Mouse (Mus musculus) B cell, adult 2 months (primary cell): ENCODE results near the gene Zbtb33.

ENCODE experiments used
- DNase-seq, 2 experiments: peaks; one replicate each; pipeline ENCODE4 v3.0.0; 2022

The Zbtb33 gene

DNA sequence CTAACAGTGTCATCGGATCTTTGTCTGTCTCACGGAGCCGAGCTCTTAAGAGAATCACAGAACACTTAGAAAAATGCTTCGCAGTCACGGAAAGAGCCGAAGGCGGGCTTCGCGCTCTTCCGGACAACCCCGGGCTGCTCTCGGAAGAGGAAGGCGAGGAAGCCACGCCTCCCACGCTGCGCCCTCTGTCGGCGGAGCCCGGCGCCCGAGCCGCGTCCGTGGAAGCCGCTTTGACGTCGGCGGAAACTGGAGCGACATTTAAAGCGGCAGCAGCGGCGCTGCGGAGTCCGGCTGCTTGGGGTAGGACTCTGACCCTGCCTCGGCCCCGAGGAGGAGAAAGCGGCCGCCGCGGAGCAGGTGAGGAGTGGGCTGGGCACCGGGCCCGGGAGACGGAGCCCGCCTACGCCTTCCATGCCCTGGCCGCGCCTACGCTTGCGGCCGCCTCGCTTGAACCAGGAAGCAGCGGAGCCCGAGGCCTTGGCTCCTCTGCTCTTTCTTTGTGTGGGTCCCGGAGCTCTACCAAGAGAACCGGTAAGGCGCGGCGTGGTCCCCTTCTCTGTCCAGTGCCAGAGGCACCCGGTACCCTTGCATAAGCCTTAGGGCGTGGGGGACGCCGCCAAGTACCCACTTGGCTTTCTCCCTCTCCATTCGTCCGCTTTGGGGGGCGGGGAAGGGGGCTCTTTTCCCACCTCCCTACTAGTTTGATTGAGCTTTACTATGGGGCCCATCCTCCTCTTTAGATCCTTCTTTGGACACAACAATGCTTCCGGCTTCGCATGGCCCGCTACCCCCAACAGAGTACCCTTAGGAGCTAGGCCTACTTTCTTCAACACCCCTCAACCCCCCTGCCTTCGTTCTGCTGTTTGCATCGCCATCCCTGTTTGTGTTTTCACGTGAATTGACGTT is at the start of gene Zbtb33:
Zbtb33 (plus strand) TSS at position 242 of the 906 bp plus-strand sequence.
- DNase-seq = peak; percentile 91

- DNase-seq = no peak
These were observed 30.5 kb upstream of the Zbtb33 start for GRCm38 (mm10) chrX:38159097-38159496.

- DNase-seq = no peak
These were observed 24.3 kb upstream of the Zbtb33 start for GRCm38 (mm10) chrX:38165315-38165714.

GRCm38 (mm10) chrX:38166064-38166463 is 23.5 kb upstream of the Zbtb33 start:
- DNase-seq = no peak

DNA sequence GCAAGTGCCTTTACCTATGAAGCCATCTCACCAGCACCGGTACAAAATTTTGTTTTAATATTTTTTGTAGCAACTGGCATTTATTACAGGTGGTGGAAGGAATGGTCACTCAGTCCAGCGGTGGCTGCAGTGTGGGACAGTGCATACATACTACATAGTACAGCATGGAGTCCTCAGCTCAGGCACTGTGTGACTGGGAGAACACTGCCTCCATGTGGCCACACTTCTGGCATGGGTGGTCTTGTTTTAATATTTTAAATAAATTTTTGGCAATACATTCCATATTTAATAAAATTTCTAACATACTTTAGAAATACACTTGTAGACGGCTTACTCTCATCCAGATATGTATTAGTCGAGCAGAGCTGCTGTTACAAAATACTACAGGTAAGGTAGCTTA is 23.0 kb upstream of the Zbtb33 start:
- DNase-seq = no peak

DNA sequence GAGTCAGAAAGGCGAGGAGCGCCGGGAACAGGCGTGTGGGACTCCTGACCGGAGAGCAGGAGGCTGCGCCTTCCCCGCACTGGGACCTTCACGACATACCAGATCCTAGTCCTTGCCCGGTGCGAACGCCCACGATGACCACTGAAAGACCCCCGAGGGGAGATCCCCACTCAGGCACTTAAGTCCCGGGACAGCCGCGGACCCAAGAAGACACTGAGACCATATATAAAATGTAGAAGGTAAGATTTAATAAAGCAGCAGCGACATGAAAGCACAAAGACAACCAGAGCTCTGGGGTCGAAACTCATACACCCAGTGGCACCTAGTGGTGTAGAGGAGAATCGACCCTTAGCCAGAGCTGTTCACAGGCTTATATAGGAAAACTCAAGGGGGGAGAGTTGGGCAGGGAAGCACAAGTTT is 9.7 kb upstream of the Zbtb33 start:
- DNase-seq = peak; percentile 46 to 54

- DNase-seq = peak; percentile 34 to 36
These were observed 8.7 kb upstream of the Zbtb33 start for GRCm38 (mm10) chrX:38180656-38181607.

DNA sequence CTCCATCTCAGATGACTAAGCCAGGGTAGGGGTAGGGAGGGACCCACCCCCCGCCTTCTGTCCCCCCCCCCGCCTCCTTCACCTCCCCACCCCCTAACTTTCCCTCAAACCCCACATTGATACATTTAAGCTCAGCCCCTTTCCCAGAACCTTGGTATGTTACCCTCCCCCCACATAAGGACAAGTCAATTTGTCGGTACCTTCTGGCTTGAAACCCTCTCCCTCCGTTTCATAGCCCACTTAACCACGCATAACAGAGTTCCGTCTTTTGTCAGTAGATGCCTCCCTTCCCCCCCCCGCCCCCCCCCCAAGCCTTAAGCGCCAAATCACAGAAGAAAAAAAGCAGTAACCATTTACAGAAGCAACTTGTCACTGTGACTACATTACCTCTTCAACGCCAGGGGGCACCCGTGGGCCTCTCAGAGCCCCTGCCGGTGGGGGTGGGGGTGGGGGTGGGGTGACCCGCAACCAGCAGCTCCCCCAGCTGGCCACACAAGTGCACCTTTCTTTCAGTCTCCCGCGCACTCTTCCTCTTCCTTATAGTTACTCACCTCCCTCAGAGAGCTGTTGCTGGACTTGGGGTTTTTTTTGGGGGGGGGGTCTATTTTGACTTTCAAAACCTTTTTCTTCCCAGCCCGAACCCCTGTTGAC is 7.9 kb upstream of the Zbtb33 start:
- DNase-seq = peak; percentile 81 to 85

GRCm38 (mm10) chrX:38185520-38185919 is 4.1 kb upstream of the Zbtb33 start:
- DNase-seq = no peak

- no peak for DNase-seq
These were observed 818 bp downstream of the Zbtb33 start for GRCm38 (mm10) chrX:38190458-38190764.

GRCm38 (mm10) chrX:38201816-38202215 is 12.2 kb downstream of the Zbtb33 start:
- no peak for DNase-seq

DNA sequence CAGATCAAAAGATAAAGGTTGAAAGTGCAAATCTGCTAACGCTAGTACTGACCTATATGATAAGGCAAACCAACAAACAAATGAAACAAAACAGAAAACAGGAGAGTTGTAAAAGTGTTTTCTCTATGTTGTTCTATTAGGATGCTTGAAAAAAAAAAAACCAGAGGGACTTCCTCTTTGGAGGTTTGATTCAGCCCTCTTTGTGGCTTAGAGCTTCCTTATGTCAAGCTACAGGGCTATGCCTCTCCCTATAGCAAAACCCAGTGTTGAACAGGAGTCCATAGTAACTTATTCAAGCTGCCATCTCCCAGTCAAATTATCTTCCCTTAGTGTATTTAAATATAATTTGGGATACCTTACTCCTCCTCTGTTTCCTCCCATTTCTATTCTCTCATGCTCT is 17.8 kb downstream of the Zbtb33 start:
- no peak for DNase-seq

DNA sequence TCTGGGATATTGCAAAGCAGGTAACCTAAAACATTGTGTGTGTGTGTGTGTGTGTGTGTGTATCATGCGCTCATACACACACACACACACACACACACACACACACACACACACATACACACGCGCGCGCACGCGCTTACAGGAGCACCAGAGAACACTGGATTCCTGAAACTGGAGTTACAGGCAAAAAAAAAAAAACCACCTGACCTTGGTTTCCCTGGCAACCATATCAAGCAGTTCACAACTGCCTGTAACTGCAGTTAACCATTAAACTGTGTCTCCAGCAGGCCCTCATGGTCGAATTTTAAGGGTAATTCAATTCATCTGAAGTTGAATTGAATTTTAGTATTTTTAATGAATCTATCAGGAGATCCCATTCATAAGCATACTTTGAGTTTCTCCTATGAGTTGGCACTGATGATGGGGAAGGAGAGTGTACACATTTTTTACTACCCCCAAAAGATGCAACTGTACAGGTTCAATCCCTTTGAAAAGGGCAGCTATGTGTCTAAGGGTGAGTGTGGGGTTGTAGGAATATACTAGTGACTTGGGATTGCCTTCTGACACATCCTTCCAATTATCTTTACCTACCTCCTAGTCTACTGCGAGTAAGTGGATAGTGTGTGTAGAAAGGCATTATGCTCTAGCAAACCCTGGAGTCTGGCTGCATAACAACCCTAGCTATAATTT is 27.5 kb downstream of the Zbtb33 start:
- DNase-seq = no peak

GRCm38 (mm10) chrX:38217676-38217991 is 28.0 kb downstream of the Zbtb33 start:
- no peak for DNase-seq

- no peak for DNase-seq
These were observed 33.2 kb downstream of the Zbtb33 start for GRCm38 (mm10) chrX:38222757-38223156.

GRCm38 (mm10) chrX:38229888-38230287 is 40.3 kb downstream of the Zbtb33 start:
- DNase-seq = no peak

GRCm38 (mm10) chrX:38237731-38238130 is 48.1 kb downstream of the Zbtb33 start:
- peak; percentile 73 for DNase-seq
